Mouse (Mus musculus) brain, adult 2 months (tissue): ENCODE data around the gene Nos3.

ENCODE experiments used
- DNase-seq: peaks from one replicate; pipeline ENCODE4 v3.0.0; 2011; ENCODE audit warnings: low read depth, low spot score

The Nos3 gene

DNA sequence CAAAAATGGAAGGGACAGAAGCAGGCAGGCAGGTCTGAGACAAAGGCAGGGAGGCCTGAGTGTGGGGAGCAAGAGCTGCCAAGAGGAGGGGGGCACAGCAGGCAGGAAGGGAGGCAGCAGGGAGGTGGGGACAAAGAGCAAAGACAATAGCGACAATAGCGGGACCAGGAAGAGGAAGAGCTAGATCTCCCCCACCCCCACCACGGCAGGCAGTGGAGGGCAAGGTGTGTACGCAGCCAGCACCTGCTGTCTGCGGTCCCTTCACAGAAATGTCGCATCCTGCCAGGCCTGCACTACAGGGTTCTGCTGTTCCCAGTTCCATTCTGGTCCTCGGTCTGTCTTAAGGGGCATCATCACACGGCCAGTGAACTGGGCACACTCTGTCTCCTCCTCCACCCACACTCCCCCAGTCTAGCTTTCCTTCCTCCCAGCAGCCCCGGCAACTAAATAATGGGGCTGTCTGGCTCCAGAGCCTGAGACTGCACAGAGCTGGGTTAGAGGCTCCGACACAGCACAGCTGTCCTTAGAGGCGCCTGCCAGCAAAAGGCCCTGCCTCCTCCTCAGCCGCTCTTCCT lies 20.0 kb upstream of the Nos3 start:
- DNase-seq = peak; percentile 79

DNA sequence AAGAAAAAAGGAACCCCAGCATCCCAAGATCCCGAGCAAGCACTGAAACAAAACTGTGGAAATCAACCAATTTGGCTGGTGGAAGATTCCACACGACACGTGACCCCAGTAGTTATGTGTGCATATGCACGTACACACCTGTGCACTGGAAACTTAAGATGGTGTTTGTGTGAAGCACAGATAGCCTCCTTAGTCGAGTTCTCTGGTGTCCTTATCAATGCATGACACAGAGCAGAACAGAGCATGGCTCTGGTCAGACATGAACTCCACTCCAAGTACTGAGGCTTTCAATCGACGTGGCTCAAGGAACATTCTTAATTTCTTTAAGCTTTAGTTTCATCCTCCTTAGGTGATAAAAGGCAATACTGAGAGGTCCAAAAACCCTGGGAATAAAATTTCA lies 18.3 kb upstream of the Nos3 start:
- DNase-seq = no peak

DNA sequence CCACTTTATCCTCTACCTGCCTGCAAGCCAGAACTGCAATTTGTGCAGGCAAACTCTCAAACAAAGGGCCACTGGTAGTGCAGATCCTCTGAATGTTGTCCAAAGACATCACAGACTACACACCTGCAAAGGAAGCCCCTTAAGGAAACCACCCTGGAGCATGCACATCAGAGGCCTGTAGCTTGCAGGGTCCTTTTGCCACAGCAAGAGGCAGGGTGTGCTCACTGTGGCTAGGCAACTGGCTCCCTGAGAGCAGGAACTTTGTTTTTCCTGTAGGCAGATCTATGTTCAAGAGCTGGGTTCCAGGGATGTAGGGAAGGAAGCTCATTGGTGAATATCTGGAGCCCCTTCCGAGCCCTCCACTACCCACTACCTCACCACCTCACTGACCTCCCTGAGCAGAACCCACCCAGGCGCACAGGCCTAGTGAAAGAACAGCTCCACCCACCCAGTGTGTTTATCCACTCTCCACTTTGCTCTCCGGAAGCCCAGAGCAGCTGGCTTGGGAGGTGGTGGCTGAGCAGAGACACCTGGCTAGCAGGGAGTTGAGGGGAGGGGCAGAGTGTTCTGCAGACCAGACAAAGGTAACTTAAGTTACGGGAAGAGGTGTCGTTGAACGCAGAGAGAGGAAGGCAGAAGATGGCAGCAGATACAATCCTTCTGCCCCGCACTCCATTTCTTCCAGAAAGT lies 17.3 kb upstream of the Nos3 start:
- DNase-seq = no peak

DNA sequence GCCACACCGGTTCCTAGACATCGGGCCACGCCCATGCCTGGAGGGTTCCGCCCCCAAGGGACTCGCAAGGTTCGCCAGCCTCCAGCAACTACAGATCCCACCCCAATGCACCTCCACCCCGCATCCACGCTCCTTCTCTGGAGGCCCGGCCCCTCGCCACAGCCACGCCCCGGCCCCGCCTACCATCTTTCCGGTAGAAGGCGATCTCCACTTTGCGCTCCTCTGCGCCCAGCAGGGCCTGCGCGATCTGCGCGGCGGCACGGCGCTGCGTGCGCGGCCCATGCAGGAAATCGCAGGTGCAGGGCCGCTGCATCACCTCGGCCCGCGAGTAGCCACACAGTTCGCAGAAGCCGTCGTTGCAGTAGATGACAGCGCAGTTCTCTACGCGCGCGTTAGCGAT lies 16.5 kb upstream of the Nos3 start:
- DNase-seq = peak; percentile 85

DNA sequence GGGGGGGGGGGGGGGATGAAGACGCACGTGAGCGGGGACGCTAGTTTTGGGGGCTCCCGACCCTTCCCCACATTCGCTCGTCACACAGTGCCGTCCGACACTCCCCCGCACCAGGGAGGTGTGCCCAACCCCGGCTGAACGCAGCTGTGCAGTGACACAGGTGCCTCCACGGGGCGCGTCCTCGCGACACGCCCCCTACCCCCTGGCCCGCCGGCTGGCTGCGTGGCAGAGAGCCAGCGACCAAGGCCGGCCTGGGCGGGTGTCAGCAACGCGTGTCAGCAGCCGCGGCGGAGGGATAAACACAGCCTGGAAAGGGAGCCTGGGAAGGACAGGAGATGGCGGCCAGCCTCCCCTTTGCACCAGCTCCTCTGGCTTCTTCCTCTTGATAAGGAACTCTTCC lies 16.1 kb upstream of the Nos3 start:
- peak; percentile 32 for DNase-seq

DNA sequence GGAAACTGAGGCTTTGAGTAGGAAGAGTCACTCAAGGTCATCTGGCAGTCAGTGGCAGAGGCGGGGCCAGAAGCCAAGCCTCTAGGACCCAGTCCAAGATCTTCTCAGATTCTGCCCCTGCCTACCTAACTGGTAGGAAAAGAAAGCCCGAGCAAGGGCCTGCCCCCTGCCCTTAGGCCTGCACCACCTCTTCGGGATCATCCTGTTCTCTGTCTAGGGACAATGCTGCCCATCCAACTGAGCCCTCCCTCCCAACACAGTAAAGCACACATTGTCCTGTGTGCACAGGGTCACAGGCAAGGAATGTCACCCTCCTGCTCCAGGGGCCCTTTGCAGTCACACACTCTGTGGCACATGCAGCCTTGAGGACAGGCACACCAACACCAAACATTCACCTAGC lies 14.5 kb upstream of the Nos3 start:
- no peak for DNase-seq

DNA sequence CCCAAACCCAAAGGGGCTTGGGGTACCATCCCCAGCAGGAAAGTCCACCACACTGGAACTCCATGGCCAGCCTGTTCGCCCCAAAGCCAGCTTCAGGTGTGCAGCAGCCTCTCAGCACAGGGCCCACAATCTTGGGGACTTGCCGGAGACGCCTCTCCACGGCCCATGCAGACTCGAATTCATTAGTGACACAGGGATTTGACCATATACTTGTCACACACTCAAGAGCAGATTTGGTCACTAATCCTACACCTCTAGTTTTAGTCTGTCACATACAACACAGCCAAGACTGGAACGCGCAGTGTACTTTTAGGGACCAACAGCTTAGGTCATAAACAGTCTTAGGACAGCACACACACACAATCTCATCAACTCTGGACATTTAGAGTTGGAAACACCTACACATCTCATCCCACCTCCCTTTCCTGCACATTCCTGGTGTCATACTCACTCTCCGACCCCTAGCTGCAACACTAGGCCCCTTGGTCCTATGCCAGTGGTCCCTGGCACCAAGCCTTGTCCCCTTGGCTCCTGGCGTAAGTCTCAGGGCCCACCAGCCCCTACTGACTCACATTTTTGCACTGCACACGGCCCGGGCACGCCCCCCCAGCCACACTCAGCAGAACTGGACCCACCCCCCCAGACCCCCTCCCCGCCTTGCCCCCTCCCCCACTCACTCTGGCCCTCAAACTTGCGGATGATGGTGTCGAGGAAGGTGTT lies 13.9 kb upstream of the Nos3 start:
- no peak for DNase-seq

DNA sequence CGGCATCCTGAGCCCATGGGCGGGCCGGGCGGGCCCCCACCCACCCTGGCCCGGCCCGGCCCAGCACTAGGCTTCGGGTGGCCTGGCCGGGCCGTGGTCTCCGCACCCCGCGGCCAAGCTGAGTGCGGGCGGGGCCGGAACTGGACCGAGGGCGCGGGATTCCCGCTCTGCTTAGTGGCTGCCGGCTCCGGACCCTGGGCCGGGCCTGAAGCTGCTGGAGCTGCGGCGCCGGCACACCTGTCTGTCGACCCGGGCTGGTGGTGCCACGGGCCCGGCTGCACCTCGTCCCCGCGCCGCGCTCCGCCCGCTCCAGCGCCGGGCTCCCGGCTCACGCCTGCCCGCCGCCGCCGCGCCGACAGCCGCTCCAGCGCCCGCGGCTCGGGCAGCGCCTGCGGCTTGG lies 13.3 kb upstream of the Nos3 start, which contains the start of gene Kcnh2:
Gene Kcnh2 (minus strand): TSS at position 327 of the 400 bp plus-strand sequence.
- no peak for DNase-seq

DNA sequence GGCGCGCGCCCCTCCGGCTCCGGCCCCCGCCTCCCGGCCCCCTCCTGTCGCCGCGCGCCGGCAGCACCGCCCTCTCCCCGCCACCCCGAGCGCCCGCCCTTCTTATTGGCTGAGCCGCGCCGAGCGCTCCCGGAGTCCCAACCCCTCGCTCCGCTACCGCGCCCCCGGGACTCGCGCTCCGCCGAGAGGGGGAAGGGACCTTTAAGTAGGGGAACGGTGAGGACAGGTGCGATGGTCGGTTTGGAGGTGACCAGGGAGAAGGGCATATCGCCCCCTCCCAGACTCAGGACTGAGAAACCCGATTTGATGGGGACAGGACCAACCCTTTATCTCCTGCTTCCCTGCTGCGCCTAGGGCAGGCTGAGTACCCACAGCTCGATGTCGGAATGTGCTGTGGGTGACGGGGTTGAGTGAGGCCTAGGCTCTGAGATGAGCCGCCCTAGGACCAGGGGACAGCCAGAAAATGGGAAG lies 12.9 kb upstream of the Nos3 start:
- peak; percentile 95 for DNase-seq

DNA sequence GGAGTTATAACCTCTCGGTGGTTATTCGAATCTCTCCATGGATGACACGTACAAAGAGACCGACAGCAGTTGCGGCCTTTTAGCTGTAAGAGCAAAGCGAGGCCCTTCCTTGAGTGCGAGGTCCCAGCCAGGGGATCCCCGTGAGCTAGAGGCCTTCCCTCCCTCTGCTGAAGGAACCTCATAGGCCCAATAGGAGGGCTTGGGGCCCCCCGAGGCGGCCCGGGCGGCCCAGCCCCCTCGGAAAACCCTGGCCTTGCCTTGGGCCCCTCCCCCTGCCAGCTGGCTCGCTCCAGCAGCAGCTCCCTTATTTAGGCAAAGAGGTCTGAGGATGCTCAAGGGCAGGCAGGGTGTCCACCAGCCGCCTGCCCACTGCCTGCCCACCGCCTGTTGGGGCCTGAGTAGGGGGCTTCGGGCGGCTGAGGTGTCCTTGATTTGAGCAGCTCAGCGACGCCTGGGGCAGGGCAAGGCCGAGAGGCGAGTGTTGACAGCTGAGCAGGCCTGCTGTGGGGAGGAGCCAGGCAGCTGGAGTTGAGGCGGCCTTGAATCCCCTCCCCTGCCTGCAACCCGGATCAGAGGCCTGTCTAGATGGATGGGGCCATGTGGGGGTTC lies 12.3 kb upstream of the Nos3 start:
- peak; percentile 64 for DNase-seq

DNA sequence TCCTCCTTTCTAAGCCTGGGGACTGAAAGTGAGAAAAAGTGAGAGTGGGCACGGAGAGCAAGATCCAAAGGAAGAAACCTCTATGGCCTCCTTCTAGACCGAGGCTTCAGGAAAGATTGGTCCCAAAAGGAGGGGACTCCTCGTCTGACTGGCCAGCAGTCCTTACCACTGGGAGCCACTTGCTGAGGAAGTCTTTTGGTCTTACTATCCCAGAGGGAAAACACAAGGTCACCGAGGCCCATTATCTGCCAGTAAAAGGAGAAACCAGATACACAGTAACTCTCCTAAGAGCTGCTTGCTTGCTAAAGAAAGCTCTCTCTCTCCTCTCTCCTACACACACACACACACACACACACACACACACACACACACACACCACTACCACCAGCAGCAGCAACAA lies 11.3 kb upstream of the Nos3 start:
- DNase-seq = no peak

DNA sequence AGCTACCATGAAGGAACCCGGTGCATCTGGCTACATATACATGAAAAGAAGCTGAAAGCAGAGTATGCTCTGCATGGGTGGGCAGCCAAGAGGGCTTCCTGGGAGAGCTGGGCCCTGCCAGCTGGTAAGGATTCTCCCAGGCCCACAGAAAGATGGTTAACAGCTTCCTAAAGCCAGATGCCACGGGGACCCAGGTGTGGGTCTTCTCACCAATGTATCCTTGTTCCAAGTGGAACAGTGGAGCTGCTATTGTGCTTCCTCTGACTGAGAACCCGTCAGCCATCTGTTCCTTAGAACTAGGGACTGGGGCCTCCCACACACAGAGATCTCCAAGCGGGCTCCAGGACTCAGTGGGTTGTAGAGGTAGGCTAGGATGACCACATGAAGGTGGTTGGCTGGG lies 7.8 kb upstream of the Nos3 start:
- peak; percentile 56 for DNase-seq

DNA sequence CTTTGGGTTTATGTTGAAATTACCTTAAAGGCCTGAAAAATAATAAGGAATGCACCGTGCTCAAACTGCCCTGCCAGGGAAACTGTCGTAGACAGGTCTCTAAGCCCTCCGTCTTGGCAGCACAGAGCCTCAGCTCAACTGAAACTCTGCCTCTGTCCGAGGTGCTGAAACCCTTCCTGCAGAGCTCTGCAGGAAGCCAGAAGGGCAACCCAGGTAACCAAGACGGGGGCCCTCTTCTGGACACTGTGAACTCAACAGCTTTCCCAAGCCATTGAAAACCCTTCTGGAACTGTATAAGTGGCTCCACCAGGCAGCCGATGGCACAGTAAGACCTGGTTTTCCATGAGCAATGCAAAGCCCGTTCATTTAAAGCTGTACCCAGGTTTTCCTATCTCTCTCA lies 7.1 kb upstream of the Nos3 start:
- peak; percentile 76 for DNase-seq

DNA sequence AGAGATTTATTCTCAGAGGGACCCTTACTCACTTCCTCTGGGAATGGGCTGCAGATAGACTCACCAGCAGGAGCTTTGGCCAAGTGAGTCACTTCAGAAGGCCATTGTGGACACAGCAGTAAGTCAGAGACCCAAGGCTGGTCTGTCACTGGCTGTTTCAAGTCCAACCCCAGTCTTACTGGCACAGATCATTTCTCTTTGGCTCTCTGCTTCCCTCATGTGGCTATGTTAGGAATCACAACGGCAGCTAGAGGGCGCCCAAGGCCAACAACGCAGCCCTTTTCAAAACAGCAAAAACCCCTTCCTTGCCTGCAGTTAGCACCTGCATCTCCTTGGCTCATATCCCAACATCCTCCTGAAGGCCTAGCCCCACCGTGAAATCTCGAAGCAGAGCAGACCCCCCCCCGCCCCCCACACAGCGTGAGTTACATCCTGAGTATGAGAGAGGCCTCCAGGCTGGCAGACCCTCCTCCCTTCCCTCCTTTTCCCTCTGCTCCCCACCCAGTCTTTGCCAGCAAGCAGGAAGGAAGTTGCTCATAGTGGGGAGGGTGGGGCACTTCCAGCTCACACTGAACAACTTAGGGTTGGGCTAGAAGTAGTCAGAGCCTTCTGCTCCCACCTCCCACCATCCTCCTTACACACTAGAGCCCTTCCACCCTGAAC lies 3.7 kb upstream of the Nos3 start:
- DNase-seq = peak; percentile 90

DNA sequence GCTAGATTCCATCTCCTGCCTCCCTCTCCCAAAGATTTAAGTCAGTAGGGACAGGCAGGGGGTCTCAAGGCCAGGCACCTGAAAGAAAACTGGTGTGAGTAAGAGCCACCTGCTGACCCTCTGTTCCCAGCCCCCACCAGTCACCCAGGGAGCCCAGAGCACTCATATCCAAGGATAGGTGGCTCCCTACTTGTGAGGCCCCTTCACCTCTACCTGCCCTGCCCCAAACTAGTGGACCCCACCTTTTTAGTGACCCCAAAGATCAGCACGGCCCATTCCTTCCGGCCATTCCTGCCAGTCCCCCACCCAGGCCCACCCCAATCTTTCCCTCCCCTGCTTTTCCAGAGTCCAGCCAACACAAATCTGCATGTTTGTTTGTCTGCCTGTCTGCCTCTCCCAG lies 1.1 kb upstream of the Nos3 start:
- no peak for DNase-seq

DNA sequence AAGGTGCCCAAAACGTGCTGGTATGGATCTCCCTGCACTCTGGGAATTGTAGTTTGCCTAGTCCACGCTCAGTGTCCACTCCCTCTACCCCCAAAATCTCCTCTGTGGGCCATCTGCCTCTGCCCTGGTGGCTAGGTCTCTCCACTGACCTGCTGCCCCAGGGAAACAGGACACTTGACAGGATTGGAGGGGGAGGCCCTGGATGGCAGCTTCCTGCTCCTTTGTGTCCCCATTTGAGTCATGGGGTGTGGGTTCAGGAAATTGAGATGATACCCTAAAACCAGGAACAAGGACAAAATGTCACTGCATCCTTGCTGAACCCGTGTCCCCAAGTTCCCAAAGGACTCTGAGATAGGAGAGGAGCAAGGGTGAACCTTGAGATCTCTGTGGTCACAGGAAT lies 549 bp upstream of the Nos3 start:
- DNase-seq = no peak

DNA sequence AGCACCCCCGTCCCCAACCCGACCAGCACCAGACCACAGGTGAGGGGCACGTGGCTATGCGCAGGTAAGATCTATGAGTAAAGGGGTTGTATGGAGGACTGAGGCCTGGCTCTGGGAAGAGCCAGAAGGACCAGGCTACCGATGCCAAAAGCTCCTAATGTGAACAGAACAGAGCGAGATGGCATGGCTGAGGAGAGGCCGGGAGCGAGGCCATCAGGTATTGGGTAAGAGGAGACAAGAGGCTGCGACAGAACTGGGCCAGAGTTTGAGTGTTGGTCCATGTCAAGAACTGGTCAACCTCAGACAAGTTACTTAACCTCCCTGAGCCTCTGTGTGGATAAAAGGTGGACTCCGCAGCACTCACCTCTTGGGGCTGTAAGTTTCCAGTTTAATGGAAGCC lies 353 bp downstream of the Nos3 start:
- no peak for DNase-seq

DNA sequence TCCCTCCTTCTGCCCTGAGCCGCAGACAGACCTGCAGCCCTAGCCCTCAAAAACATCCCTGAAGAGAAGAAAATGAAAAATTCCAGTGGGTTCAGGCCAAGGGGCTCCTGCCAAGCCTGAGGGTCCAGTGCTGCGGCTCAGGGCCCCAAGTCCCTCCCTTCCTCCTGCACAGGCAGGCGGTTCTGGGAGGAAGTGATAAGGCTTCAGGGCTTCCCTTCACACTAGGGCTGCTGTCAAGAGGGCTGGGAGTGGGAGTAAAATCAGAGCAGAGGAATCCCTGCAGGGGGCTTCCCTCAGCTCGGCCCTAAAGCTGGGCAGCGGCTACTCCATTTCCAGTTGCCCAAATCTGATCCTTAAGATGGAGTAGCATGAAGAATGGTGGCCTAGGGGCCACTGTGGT lies 918 bp downstream of the Nos3 start:
- no peak for DNase-seq

DNA sequence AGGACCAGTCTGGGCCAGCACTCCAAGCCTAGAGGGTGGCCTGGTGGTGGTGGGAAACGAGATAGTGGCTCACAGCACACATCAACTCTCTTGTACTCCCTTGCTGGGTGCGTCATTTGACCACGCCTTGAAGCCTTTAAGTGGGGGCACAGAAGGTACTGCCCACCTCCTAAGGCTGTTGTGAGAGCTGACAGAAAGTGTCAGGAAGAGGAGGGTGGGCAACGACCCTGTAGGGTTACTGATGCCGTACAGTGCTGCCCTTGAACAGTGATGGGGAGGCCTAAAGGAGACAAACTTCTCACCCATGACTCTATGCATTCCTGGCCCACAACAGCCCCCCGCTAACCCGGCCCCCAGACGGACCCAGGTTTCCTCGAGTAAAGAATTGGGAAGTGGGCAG lies 1.8 kb downstream of the Nos3 start:
- DNase-seq = no peak

DNA sequence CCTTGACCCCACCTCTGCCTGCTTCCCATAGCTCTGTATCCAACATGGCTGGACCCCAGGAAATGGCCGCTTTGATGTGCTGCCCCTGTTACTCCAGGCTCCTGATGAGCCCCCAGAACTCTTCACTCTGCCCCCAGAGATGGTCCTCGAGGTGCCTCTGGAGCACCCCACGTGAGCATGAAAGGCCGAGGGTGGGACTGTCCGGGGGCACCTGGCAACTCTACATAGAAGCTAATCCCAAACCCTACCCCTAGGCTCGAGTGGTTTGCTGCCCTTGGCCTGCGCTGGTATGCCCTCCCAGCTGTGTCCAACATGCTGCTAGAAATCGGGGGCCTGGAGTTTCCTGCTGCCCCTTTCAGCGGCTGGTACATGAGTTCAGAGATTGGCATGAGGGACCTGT lies 5.2 kb downstream of the Nos3 start:
- no peak for DNase-seq

DNA sequence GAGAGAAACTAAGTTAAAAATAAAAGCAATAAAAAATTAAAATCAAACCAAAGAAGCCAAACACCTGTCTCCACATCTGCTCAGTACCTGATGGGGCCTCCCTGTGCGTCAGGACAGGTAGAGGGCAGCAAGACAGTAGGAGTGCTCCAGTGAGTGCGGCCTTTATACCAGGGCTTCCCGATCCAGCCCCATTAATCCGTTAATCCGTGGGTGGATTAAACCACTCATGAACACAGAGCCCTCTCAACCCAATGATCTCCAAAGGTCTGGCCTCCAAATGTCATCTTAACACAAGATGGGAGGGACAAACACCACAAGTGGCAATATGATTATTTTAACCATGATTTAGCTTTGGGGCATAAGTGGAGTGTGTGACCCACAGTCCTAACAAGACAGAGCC lies 9.2 kb downstream of the Nos3 start:
- no peak for DNase-seq

DNA sequence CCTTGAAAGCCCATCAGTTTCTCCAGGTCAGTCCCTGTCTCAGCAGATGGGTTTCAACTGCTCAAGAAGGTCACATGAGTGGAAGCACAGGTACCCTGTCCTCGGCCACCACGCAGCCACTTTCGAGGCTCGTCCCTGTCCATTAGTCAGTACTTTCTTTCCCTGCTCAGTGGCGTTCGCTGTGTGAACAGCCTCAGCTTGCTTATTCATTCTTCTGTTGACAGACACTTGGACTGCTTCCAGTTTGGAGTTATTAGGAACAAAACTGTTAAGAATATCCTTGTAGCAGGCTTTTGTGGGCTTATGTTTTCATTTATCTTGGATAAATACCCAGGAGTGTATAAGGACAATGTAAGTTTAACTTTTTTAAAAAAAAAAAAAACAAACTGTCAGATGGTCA lies 9.6 kb downstream of the Nos3 start:
- DNase-seq = peak; percentile 63
